Mouse (Mus musculus) neural tube, embryonic 11.5 days (tissue): ENCODE measurements around the gene Gm11541. TPM values are rescaled to one million over a fixed set of nuclear protein-coding genes. Genes with fewer than 3 reads are reported as not detected.

Experiments
- ATAC-seq: fragments of 200-750 bp; cut with Nextera tagmentation; 2 replicates; pipeline ENCODE4 v1.8.0; 2017; ENCODE audit warnings: moderate number of reproducible peaks, mild to moderate bottlenecking, moderate TSS enrichment, moderate library complexity; ENCODE audit not compliant: insufficient read depth, low FRiP score, low TSS enrichment
- DNase-seq: peaks from one replicate; pipeline ENCODE4 v3.0.0-alpha.2; 2015; ENCODE audit warnings: low spot score
- H3K27ac ChIP-seq: fragments of 300-500 bp; sonication (generic); 2 replicates; pipeline ENCODE4 v1.5.1; 2014; ENCODE audit warnings: low read depth, mild to moderate bottlenecking, low read length
- H3K27me3 ChIP-seq: fragments of 300-500 bp; sonication (generic); 2 replicates; pipeline ENCODE4 v1.6.1; 2014; ENCODE audit warnings: mild to moderate bottlenecking, low read length, mixed read lengths; ENCODE audit not compliant: control insufficient read depth, insufficient read depth
- H3K36me3 ChIP-seq: fragments of 300-500 bp; sonication (generic); 2 replicates; pipeline ENCODE4 v1.6.1; 2014; ENCODE audit warnings: mild to moderate bottlenecking, low read length, moderate library complexity, mixed read lengths; ENCODE audit not compliant: control insufficient read depth, insufficient read depth
- H3K4me1 ChIP-seq: fragments of 300-500 bp; sonication (generic); 2 replicates; pipeline ENCODE4 v1.6.1; 2014; ENCODE audit warnings: low read length, mixed read lengths; ENCODE audit not compliant: control insufficient read depth, insufficient read depth
- H3K4me2 ChIP-seq: fragments of 300-500 bp; sonication (generic); 2 replicates; pipeline ENCODE4 v1.6.1; 2014; ENCODE audit warnings: low read depth, mild to moderate bottlenecking, moderate library complexity
- H3K4me3 ChIP-seq: fragments of 300-500 bp; sonication (generic); 2 replicates; pipeline ENCODE4 v1.5.1; 2014; ENCODE audit warnings: low read depth, low read length
- H3K9ac ChIP-seq: fragments of 300-500 bp; sonication (generic); 2 replicates; pipeline ENCODE4 v1.6.1; 2014; ENCODE audit warnings: mild to moderate bottlenecking, low read length
- H3K9me3 ChIP-seq: fragments of 300-500 bp; sonication (generic); 2 replicates; pipeline ENCODE4 v1.6.1; 2016; ENCODE audit warnings: low read length; ENCODE audit not compliant: control insufficient read depth
- WGBS: fragments of 180-500 bp; shearing (Covaris S2); extraction: QIAGEN DNeasy Blood & Tissue Kit; methylation state at CpG from one replicate; pipeline ENCODE4 v1.1.7; 2014; 5-methylcytosine and 5-hydroxymethylcytosine counted together
- polyA plus RNA-seq: library from polyadenylated mRNA; unstranded; fragments of >200 nt; fragmentation: Nextera tagmentation; extraction: Ambion mirVana; gene quantifications from 2 replicates; pipeline ENCODE4 v1.2.1, GENCODE M21; 2014

Gm11541 gene
- not detected in 2 replicates for polyA plus RNA-seq

GRCm38 (mm10) chr11:94704472-94704871 lies at the start of gene Gm11541:
Gene Gm11541 (minus strand): TSS chr11:94704499.
- DNase-seq (no peak), ATAC-seq (no peak)
- 82% methylated on average over 5 of the region's 5 CpGs for WGBS
- H3K4me1 ChIP-seq = no peaks in the 10 kb centered on the region
- no peaks in the 10 kb centered on the region for H3K9me3 ChIP-seq
- no peak within 1 kb of the TSS for H3K4me3 ChIP-seq
- no peaks in the 10 kb centered on the region for H3K27me3 ChIP-seq
- no peaks in the 10 kb centered on the region for H3K36me3 ChIP-seq
- H3K9ac ChIP-seq = no peak within 1 kb of the TSS
- no peak within 1 kb of the TSS for H3K27ac ChIP-seq
- no peak within 1 kb of the TSS for H3K4me2 ChIP-seq

- DNase-seq (no peak), ATAC-seq (no peak)
- WGBS = 61% methylated on average over 2 of the region's 2 CpGs
- Histone ChIP-seq H3K4me2 (no peak overlapping the region), H3K36me3 (no peaks in the 10 kb centered on the region), H3K4me3 (no peak overlapping the region), H3K9me3 (no peaks in the 10 kb centered on the region), H3K27ac (no peak overlapping the region), H3K9ac (no peak overlapping the region), H3K4me1 (no peaks in the 10 kb centered on the region), H3K27me3 (no peaks in the 10 kb centered on the region)
Measured at GRCm38 (mm10) chr11:94752946-94753713, 48.8 kb upstream of the Gm11541 start.

- H3K9me3 ChIP-seq = no peaks in the 10 kb centered on the region
- no peak within 1 kb of the TSS for H3K4me2 ChIP-seq
- no peak within 1 kb of the TSS for H3K4me3 ChIP-seq
- no peaks in the 10 kb centered on the region for H3K36me3 ChIP-seq
- H3K27me3 ChIP-seq = no peaks in the 10 kb centered on the region
- H3K27ac ChIP-seq = no peak within 1 kb of the TSS
- no peaks in the 10 kb centered on the region for H3K4me1 ChIP-seq
- DNase-seq = no peak
- H3K9ac ChIP-seq = no peak within 1 kb of the TSS
- 76% methylated on average over 29 of the region's 29 CpGs for WGBS
- ATAC-seq = no peak
Measured at GRCm38 (mm10) chr11:94741732-94742272, 37.5 kb upstream of the Gm11541 start, which contains the start of gene Cdc34b. Gene Cdc34b (plus strand): TSS chr11:94741782.

GRCm38 (mm10) chr11:94735746-94736145 lies 31.4 kb upstream of the Gm11541 start:
- Histone ChIP-seq H3K4me3 (no peak overlapping the region), H3K9ac (no peak overlapping the region), H3K27ac (no peak overlapping the region), H3K4me1 (no peaks in the 10 kb centered on the region), H3K36me3 (no peaks in the 10 kb centered on the region), H3K27me3 (no peaks in the 10 kb centered on the region), H3K9me3 (no peaks in the 10 kb centered on the region), H3K4me2 (no peak overlapping the region)
- WGBS = 64% methylated on average over 2 of the region's 2 CpGs
- DNase-seq (no peak), ATAC-seq (no peak)

- H3K27me3 ChIP-seq = no peaks in the 10 kb centered on the region
- H3K4me3 ChIP-seq = no peak overlapping the region
- H3K9ac ChIP-seq = no peak overlapping the region
- H3K4me2 ChIP-seq = no peak overlapping the region
- ATAC-seq = no peak
- 39% methylated on average over 8 of the region's 8 CpGs for WGBS
- H3K4me1 ChIP-seq = no peaks in the 10 kb centered on the region
- H3K9me3 ChIP-seq = no peaks in the 10 kb centered on the region
- H3K27ac ChIP-seq = no peak overlapping the region
- no peaks in the 10 kb centered on the region for H3K36me3 ChIP-seq
- no peak for DNase-seq
Measured at GRCm38 (mm10) chr11:94732773-94733172, 28.5 kb upstream of the Gm11541 start.

GRCm38 (mm10) chr11:94731229-94731628 lies 26.9 kb upstream of the Gm11541 start:
- H3K27me3 ChIP-seq = no peaks in the 10 kb centered on the region
- H3K4me2 ChIP-seq = no peak overlapping the region
- no peak overlapping the region for H3K27ac ChIP-seq
- H3K4me3 ChIP-seq = no peak overlapping the region
- ATAC-seq (no peak), DNase-seq (no peak)
- H3K9me3 ChIP-seq = no peaks in the 10 kb centered on the region
- no peaks in the 10 kb centered on the region for H3K4me1 ChIP-seq
- 87% methylated on average over 12 of the region's 12 CpGs for WGBS
- no peaks in the 10 kb centered on the region for H3K36me3 ChIP-seq
- no peak overlapping the region for H3K9ac ChIP-seq

- H3K27me3 ChIP-seq = no peaks in the 10 kb centered on the region
- no peak overlapping the region for H3K4me2 ChIP-seq
- no peaks in the 10 kb centered on the region for H3K9me3 ChIP-seq
- H3K9ac ChIP-seq = no peak overlapping the region
- H3K4me1 ChIP-seq = no peaks in the 10 kb centered on the region
- no peak for ATAC-seq
- peak; percentile 63 for DNase-seq
- 36% methylated on average over 5 of the region's 5 CpGs for WGBS
- H3K27ac ChIP-seq = no peak overlapping the region
- no peak overlapping the region for H3K4me3 ChIP-seq
- no peaks in the 10 kb centered on the region for H3K36me3 ChIP-seq
Measured at GRCm38 (mm10) chr11:94730261-94730660, 26.0 kb upstream of the Gm11541 start.

GRCm38 (mm10) chr11:94729565-94729964 lies 25.3 kb upstream of the Gm11541 start:
- ATAC-seq (no peak), DNase-seq (no peak)
- no peak overlapping the region for H3K4me2 ChIP-seq
- no peaks in the 10 kb centered on the region for H3K36me3 ChIP-seq
- H3K27me3 ChIP-seq = no peaks in the 10 kb centered on the region
- 39% methylated on average over 4 of the region's 4 CpGs for WGBS
- H3K9me3 ChIP-seq = no peaks in the 10 kb centered on the region
- no peak overlapping the region for H3K9ac ChIP-seq
- no peaks in the 10 kb centered on the region for H3K4me1 ChIP-seq
- no peak overlapping the region for H3K27ac ChIP-seq
- H3K4me3 ChIP-seq = no peak overlapping the region

GRCm38 (mm10) chr11:94728545-94728944 lies 24.2 kb upstream of the Gm11541 start:
- Histone ChIP-seq H3K4me2 (no peak overlapping the region), H3K4me3 (no peak overlapping the region), H3K36me3 (no peaks in the 10 kb centered on the region), H3K9me3 (no peaks in the 10 kb centered on the region), H3K9ac (no peak overlapping the region), H3K27me3 (no peaks in the 10 kb centered on the region), H3K27ac (no peak overlapping the region), H3K4me1 (no peaks in the 10 kb centered on the region)
- ATAC-seq (no peak), DNase-seq (no peak)
- WGBS = 82% methylated on average over 3 of the region's 3 CpGs
